Mouse (Mus musculus): Measurements from ENCODE around the gene Ift80. TPM values are rescaled to one million over a fixed set of nuclear protein-coding genes. Genes with fewer than 3 reads are reported as not detected.
A peak's percentile ranks its signal among the peaks of the same experiment; 100 is the strongest.

Ift80 gene
- polyA plus RNA-seq, 1 experiment, result 4.2 TPM

GRCm38 (mm10) chr3:68949381-68949780 is 55.0 kb downstream of the Ift80 start:
- no peak overlapping the region for H3K4me3 ChIP-seq (ENCODE audit: insufficient read depth, low read depth, low read length)
- H3K36me3 ChIP-seq (ENCODE audit: control insufficient read depth, insufficient read depth, low read length), result no peaks in the 10 kb centered on the region
- H3K4me1 ChIP-seq (ENCODE audit: control insufficient read depth, insufficient read depth, low read length), result no peaks in the 10 kb centered on the region
- no peak for DNase-seq
- WGBS, result 80% methylated on average over 8 of the region's 8 CpGs
- TF ChIP-seq CTCF (conservative IDR thresholded peaks at IDR 0.05; ENCODE audit: insufficient read depth, insufficient read length, low read depth, low read length) (no peak), POLR2A (IDR thresholded peaks at IDR 0.05; ENCODE audit: low read depth, low read length) (no peak)
- no peak overlapping the region for H3K27ac ChIP-seq (ENCODE audit: insufficient read depth, low read depth, low read length)
- no peaks in the 10 kb centered on the region for H3K27me3 ChIP-seq (replicated peaks; ENCODE audit: control insufficient read depth, insufficient read depth, low read length)

GRCm38 (mm10) chr3:68948918-68949317 is 55.5 kb downstream of the Ift80 start:
- no peak for DNase-seq
- no peak for TF ChIP-seq CTCF (conservative IDR thresholded peaks at IDR 0.05; ENCODE audit: insufficient read depth, insufficient read length, low read depth, low read length)
- TF ChIP-seq POLR2A (IDR thresholded peaks at IDR 0.05; ENCODE audit: low read depth, low read length), result no peak
- H3K4me3 ChIP-seq (ENCODE audit: insufficient read depth, low read depth, low read length), result no peak overlapping the region
- WGBS, result 61% methylated on average over 2 of the region's 2 CpGs
- no peak overlapping the region for H3K27ac ChIP-seq (ENCODE audit: insufficient read depth, low read depth, low read length)
- H3K4me1 ChIP-seq (ENCODE audit: control insufficient read depth, insufficient read depth, low read length), result no peaks in the 10 kb centered on the region
- no peaks in the 10 kb centered on the region for H3K36me3 ChIP-seq (ENCODE audit: control insufficient read depth, insufficient read depth, low read length)
- H3K27me3 ChIP-seq (replicated peaks; ENCODE audit: control insufficient read depth, insufficient read depth, low read length), result no peaks in the 10 kb centered on the region

GRCm38 (mm10) chr3:68941867-68942266 is 62.5 kb downstream of the Ift80 start:
- TF ChIP-seq CTCF (conservative IDR thresholded peaks at IDR 0.05; ENCODE audit: insufficient read depth, insufficient read length, low read depth, low read length), result no peak
- TF ChIP-seq POLR2A (IDR thresholded peaks at IDR 0.05; ENCODE audit: low read depth, low read length), result no peak
- no peak for DNase-seq
- Histone ChIP-seq H3K27me3 (replicated peaks; ENCODE audit: control insufficient read depth, insufficient read depth, low read length) (no peaks in the 10 kb centered on the region), H3K4me3 (ENCODE audit: insufficient read depth, low read depth, low read length) (no peak overlapping the region), H3K27ac (ENCODE audit: insufficient read depth, low read depth, low read length) (no peak overlapping the region), H3K4me1 (ENCODE audit: control insufficient read depth, insufficient read depth, low read length) (no peaks in the 10 kb centered on the region), H3K36me3 (ENCODE audit: control insufficient read depth, insufficient read depth, low read length) (no peaks in the 10 kb centered on the region)
- WGBS, result 94% methylated on average over 6 of the region's 6 CpGs

- H3K36me3 ChIP-seq (ENCODE audit: control insufficient read depth, insufficient read depth, low read length), result no peaks in the 10 kb centered on the region
- H3K27me3 ChIP-seq (replicated peaks; ENCODE audit: control insufficient read depth, insufficient read depth, low read length), result no peaks in the 10 kb centered on the region
- no peaks in the 10 kb centered on the region for H3K4me1 ChIP-seq (ENCODE audit: control insufficient read depth, insufficient read depth, low read length)
- H3K27ac ChIP-seq (ENCODE audit: insufficient read depth, low read depth, low read length), result no peak overlapping the region
- TF ChIP-seq POLR2A (IDR thresholded peaks at IDR 0.05; ENCODE audit: low read depth, low read length), result no peak
- no peak for TF ChIP-seq CTCF (conservative IDR thresholded peaks at IDR 0.05; ENCODE audit: insufficient read depth, insufficient read length, low read depth, low read length)
- WGBS, result 94% methylated on average over 2 of the region's 2 CpGs
- no peak for DNase-seq
- no peak overlapping the region for H3K4me3 ChIP-seq (ENCODE audit: insufficient read depth, low read depth, low read length)
Observed at GRCm38 (mm10) chr3:68940311-68940710, 64.1 kb downstream of the Ift80 start.

GRCm38 (mm10) chr3:68939312-68939711 is 65.1 kb downstream of the Ift80 start:
- no peak for DNase-seq
- WGBS, result 67% methylated on average over 7 of the region's 7 CpGs
- Histone ChIP-seq H3K27me3 (replicated peaks; ENCODE audit: control insufficient read depth, insufficient read depth, low read length) (no peaks in the 10 kb centered on the region), H3K36me3 (ENCODE audit: control insufficient read depth, insufficient read depth, low read length) (no peaks in the 10 kb centered on the region), H3K4me3 (ENCODE audit: insufficient read depth, low read depth, low read length) (no peak overlapping the region), H3K27ac (ENCODE audit: insufficient read depth, low read depth, low read length) (no peak overlapping the region), H3K4me1 (ENCODE audit: control insufficient read depth, insufficient read depth, low read length) (no peaks in the 10 kb centered on the region)
- TF ChIP-seq POLR2A (IDR thresholded peaks at IDR 0.05; ENCODE audit: low read depth, low read length), result no peak

- no peaks in the 10 kb centered on the region for H3K27me3 ChIP-seq (replicated peaks; ENCODE audit: control insufficient read depth, insufficient read depth, low read length)
- no peak overlapping the region for H3K27ac ChIP-seq (ENCODE audit: insufficient read depth, low read depth, low read length)
- DNase-seq, result no peak
- H3K4me1 ChIP-seq (ENCODE audit: control insufficient read depth, insufficient read depth, low read length), result no peaks in the 10 kb centered on the region
- no peaks in the 10 kb centered on the region for H3K36me3 ChIP-seq (ENCODE audit: control insufficient read depth, insufficient read depth, low read length)
- no peak overlapping the region for H3K4me3 ChIP-seq (ENCODE audit: insufficient read depth, low read depth, low read length)
- TF ChIP-seq CTCF (conservative IDR thresholded peaks at IDR 0.05; ENCODE audit: insufficient read depth, insufficient read length, low read depth, low read length) (no peak), POLR2A (IDR thresholded peaks at IDR 0.05; ENCODE audit: low read depth, low read length) (no peak)
- WGBS, result 94% methylated on average over 3 of the region's 3 CpGs
Observed at GRCm38 (mm10) chr3:68936709-68937108, 67.7 kb downstream of the Ift80 start.

- TF ChIP-seq CTCF (conservative IDR thresholded peaks at IDR 0.05; ENCODE audit: insufficient read depth, insufficient read length, low read depth, low read length), result peak; percentile 36; the same call in 1 of the 2 replicates
- no peak for TF ChIP-seq POLR2A (IDR thresholded peaks at IDR 0.05; ENCODE audit: low read depth, low read length)
- Histone ChIP-seq H3K4me1 (ENCODE audit: control insufficient read depth, insufficient read depth, low read length) (no peaks in the 10 kb centered on the region), H3K27me3 (replicated peaks; ENCODE audit: control insufficient read depth, insufficient read depth, low read length) (no peaks in the 10 kb centered on the region), H3K27ac (ENCODE audit: insufficient read depth, low read depth, low read length) (no peak overlapping the region), H3K4me3 (ENCODE audit: insufficient read depth, low read depth, low read length) (no peak overlapping the region), H3K36me3 (ENCODE audit: control insufficient read depth, insufficient read depth, low read length) (no peaks in the 10 kb centered on the region; the same call in 1 of the 2 replicates)
- no peak for DNase-seq
- 100% methylated on average over 1 of the region's 1 CpGs for WGBS
Observed at GRCm38 (mm10) chr3:68935498-68935897, 68.9 kb downstream of the Ift80 start.

GRCm38 (mm10) chr3:68934259-68934658 is 70.1 kb downstream of the Ift80 start:
- H3K4me3 ChIP-seq (ENCODE audit: insufficient read depth, low read depth, low read length), result no peak overlapping the region
- no peaks in the 10 kb centered on the region for H3K27me3 ChIP-seq (replicated peaks; ENCODE audit: control insufficient read depth, insufficient read depth, low read length)
- 90% methylated on average over 7 of the region's 7 CpGs for WGBS
- H3K36me3 ChIP-seq (ENCODE audit: control insufficient read depth, insufficient read depth, low read length), result no peaks in the 10 kb centered on the region; the same call in 1 of the 2 replicates
- no peak for TF ChIP-seq CTCF (conservative IDR thresholded peaks at IDR 0.05; ENCODE audit: insufficient read depth, insufficient read length, low read depth, low read length)
- TF ChIP-seq POLR2A (IDR thresholded peaks at IDR 0.05; ENCODE audit: low read depth, low read length), result no peak
- no peak for DNase-seq
- no peaks in the 10 kb centered on the region for H3K4me1 ChIP-seq (ENCODE audit: control insufficient read depth, insufficient read depth, low read length)
- H3K27ac ChIP-seq (ENCODE audit: insufficient read depth, low read depth, low read length), result no peak overlapping the region

Data from kidney, adult 2 months (tissue).